Mouse (Mus musculus) CD4-positive helper T cell, adult 2 months (primary cell): ENCODE results near the gene Calm4.

ENCODE experiments used
- DNase-seq: peaks from one replicate; pipeline ENCODE4 v3.0.0-alpha.2; 2012; ENCODE audit warnings: low read depth, missing footprints, low spot score

Calm4 gene

DNA sequence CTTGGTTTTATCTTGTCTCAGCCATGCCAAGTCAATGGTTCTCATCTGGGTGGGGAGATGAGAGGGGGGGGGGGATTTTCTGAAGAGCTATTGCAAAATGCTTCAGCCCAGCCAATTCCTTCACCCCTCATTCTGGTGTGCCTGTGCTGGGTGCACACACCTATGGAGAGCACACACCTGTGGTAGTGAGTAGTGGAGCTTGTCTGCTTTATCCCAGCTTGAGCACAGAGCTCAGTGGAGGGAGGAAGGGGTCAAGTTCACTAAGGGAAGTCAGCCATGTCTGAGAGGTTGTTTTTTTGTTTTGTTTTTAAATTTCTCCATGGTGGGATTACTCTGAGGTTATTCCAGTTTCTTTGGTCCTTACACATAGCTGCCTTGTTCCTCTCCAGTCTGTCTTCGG, 18.7 kb downstream of the Calm4 start:
- DNase-seq, result no peak

DNA sequence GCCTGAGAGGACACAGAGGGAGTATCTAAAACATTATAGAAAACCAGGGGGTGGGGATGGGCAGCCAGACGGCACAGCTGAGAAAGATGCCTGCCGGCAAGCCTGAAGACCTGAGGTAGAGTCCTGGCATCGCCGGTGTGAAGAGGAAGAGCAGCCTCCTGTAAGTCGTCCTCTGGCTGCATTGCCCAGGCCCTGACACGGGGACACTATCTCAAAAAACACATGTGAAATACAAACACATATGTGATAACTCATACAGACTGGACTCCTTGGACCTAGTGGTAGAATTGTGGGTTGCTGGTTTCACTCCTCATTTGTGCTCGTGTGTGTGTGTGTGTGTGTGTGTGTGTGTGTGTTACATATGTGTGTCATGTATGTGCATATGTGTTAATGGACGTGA, 23.7 kb downstream of the Calm4 start:
- no peak for DNase-seq

DNA sequence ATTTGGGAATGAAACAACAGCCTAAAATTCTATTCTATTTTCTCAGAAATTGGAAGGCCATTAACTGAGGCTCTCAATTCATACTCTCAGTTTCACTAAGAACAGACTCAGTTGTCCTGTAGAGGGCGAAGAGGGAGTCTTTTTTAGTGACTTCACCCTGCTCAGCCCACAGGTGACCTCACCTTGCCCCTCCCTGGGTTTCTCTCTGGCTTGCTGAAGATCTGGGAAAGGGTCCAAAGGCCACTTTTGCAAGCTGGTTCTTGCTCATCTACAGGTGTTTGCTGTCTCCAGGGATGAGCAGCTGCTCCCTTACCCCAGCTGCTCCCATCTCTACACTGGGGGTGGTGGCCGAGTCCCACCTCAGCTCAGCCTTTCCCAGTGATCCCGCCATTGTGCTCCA, 24.8 kb downstream of the Calm4 start:
- DNase-seq, result no peak

DNA sequence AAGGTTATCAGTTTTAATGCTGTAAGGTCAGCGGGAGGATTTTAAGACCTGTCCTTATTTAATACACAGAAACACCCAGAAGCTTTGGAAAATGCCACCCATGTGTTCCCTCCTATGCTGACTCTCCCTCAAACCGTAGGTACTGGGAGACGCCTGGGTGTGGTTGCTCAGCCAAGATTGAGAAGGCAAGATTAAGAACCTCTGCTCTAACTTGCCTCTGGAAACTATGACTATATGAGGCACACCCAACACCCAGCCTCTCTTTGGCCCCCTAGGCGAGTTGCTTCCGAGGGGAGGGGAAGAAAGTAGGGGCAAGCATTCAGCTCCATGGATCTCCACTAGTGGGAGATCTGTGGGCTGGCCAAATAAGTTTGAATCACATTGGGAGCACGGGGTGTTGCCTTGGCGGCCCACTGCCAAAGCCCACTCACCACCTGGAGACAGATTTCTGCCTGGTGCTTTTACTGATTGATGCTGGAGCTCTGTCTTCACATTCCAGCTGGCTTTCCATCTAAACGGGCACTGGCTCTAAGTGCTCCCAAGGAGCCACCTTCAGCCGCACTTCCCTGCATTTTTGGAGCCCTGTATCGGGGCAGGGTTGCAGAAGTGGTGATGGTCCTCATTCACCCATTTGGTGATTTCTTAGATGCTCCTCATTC, 25.5 kb downstream of the Calm4 start:
- DNase-seq, result no peak

DNA sequence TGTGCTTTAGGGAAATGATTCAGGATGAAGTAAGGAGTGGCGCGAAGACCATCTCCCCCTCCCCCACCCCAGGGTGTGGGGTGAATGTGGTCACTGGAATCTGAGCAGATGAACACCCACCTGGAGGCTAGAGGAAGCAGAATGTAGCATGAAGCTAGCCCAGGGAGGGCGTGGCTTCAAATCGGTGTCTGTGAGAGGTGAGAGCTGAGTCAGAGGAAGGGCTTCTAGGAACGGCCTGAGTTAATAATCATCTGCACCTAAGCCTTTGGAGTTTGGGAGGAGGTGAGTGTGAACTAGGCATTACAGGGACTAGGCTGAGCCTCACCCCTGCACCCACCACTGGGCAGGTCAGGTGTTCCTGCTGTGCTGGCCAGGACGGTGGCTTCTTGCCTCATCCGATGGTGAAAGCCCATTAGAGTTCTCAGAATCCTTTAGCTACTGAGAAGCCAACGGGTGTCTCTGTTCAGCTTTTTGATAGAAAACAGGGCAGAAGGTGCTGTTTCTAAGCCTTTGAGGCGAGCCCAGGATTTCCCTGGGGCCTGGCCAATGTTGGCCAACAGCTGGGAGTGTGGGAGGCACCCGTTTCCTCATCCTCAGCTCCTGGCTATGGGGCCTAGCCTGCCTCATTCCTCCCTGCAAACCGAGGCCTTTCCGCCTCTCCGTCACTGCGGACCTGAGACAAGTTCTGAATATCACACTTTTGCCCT, 28.2 kb downstream of the Calm4 start:
- no peak for DNase-seq

DNA sequence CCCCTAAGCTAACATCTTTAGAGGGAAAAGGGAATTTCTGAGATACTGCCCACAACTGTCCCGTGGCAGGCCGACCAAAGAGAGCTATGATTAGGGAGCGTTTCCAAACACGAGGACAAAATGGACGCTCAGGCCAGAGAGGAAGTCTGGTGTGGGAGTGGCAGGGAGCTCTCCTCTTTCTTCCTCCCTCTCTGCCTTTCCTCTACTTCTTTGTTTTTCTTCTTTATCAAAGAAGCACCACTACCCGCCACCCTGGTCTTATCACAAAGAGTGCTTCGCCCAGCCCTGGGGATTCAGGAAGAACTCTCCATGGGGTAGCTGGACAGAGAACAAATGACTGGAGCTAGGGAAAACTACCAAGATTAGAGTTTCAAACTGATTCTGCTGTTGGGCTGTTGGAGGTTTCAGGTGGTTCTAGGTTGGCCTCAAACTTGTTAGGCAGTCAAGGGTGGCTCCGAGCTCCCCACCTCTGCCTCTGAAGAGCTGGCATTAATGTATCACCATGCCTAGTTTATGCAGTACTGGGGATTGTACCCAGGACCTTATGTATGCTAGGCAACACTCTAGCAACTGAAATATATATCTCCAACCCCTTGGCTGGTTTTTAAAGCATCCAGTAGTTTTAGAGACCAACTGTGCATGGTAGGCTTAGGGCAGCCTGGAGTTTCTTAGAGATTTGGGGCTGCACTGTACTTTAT, 28.9 kb downstream of the Calm4 start:
- DNase-seq, result no peak

DNA sequence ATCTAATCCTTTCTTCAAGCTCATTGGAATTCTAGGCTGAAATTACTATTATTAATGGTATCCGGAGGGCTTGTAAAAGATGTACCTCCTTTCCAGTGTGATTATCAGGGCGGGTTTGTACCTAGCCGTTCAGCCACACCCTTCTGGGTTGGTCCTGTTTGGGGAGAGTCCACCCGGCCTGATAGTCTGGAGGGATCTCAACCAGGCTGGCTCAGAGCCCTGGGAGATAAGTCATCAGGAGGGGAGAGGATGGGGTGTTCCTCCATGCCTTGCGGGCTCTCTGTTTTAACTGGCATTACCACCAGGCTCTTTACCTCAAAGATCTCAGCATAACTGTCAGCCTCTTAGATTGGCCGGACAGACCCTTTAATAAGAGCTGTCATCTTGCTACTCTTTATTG, 29.6 kb downstream of the Calm4 start:
- DNase-seq, result no peak

DNA sequence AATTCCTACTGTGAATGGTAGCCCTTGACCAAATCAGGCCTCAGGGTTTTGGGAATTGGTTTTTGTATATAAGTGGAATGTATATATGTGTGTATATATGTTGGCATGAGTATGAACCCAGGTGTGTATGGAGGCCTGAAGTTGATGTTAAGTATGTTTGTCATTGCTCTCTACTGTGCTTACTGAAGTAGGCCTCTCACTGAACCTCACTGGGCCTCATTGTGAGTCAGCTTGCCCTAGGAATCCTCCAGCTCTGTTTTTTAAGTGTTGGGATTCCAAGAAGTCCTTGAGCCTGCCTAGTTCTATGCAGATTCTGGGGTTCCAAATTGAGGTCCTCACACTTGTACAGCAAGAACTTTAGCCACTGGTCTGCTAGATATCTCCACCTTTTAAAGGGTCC, 32.3 kb downstream of the Calm4 start:
- DNase-seq, result no peak

DNA sequence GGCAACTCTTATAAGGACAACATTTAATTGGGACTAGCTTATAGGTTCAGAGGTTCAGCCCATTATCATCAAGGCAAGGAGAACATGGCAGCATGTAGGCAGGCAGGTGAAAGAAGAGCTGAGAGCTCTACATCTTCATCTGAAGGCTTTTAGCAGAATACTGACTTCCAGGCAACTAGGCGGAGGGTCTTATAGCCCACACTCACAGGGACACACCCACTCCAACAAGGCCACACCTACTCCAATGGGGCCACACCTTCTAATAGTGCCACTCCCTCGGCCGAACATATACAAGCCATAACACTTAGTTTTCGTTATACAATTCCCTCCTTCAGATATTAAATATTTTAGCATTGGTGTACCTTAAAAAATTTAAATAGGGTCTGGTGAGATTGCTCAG, 35.3 kb downstream of the Calm4 start:
- no peak for DNase-seq

DNA sequence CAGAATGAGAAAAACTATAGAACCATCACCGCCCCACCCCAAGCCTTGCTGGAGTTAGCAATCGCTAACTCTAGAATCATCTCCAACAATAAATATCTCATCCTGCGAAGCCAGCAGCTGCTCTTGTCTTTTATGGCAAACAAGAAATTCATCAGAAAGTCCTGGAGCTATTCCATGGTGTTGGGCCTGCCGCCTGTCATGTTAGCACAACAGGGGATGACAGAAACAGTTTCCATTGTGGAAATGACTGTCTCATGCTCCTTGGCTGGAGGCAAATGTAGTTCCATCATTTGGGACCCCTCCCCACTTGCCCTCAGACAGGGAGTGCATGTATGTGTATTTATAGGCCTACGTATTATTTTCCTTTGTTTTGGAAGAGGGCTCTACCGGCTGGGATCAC, 38.9 kb downstream of the Calm4 start:
- DNase-seq, result no peak

DNA sequence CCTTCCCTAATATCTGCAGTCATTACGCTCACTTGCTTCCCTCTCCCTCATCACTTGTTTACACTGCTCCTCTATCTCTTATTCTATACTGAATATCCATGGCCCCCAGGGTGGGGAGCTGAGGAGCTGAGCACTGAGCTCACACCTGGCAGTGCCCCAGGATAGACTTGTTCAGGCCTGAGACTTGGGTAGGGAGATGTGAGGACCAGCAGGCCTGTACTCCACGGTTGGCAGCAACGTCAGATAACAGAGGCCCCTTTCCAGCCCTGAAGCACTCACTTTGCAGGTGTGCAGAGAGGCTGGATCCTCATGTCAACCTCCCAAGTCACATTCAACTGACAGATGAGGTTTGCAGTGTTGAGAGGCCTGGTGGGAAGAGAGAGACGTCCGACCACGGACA, 39.6 kb downstream of the Calm4 start:
- no peak for DNase-seq

DNA sequence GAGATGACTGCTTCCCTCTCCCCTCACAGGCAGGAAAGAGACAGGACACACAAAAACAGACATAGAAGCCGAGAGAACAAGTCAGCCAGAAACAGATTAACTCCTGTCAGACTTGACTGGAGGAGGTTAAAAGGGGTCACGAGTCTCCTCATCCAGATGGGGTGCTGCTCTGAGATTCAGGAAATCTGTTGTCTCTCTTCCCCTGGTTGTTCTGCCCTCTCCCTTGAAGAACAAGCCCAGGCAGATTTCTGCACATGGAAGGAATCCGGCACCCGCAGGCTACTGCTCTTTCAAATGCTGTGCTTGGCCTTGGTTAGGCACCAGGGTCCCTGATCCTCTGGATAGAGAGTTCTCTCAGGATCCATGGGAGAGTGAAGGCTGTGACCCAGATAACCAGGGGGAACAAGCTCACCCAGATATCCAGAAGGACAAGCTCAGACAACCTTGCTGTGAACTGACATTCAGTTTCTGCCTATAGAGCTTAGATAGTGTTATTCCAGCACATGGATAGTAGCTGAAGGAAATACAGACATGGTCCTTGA, 40.2 kb downstream of the Calm4 start:
- no peak for DNase-seq

DNA sequence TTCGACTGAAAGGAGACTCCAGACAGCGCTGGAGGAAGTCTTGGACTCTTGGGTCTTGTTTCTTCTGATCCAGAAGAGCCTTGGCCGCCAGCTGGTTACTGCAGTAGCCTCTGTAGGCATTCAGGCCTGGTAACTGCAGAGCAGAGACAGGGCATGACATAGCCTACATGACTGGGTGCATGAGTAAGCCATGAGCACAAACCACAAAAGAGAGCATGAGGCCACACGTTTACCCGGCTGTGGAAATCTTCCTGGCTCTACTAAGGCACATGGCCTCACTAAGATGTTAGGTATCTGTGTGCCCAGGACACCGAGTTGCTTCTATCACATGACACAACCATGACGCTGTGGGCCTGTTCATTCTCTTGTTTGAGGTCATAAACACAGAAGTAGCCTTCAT, 49.1 kb downstream of the Calm4 start:
- DNase-seq, result no peak
